Mouse (Mus musculus) intestine, embryonic 15.5 days (tissue): ENCODE measurements around the gene Unc119b. TPM values are rescaled to one million over a fixed set of nuclear protein-coding genes. Genes with fewer than 3 reads are reported as not detected.

Experiments
- polyA plus RNA-seq: library from polyadenylated mRNA; unstranded; fragments of >200 nt; fragmentation: Nextera tagmentation; extraction: Ambion mirVana; gene quantifications from 2 replicates; pipeline ENCODE4 v1.2.1, GENCODE M21; 2015

Unc119b gene
- polyA plus RNA-seq, 1 experiment from 2014 or later: 26.6 TPM

Other genes starting within 250 kb of the Unc119b start
- 5.5 and 8.0 TPM in 2 replicates for gene Oasl2, start 238.0 kb downstream of the Unc119b start, polyA plus RNA-seq
- gene Oasl1, start 211.7 kb downstream of the Unc119b start, polyA plus RNA-seq: 1.9 and 2.3 TPM in 2 replicates
- gene 2210016L21Rik, start 192.8 kb downstream of the Unc119b start, polyA plus RNA-seq: 51.3 and 62.7 TPM in 2 replicates
- 18.0 and 18.6 TPM in 2 replicates for gene Hnf1a, start 163.9 kb downstream of the Unc119b start, polyA plus RNA-seq
- gene Sppl3, start 123.8 kb downstream of the Unc119b start, polyA plus RNA-seq: 16.8 and 23.6 TPM in 2 replicates
- 24.9 and 30.2 TPM in 2 replicates for gene Gm10401, start 36.7 kb downstream of the Unc119b start, polyA plus RNA-seq
- gene Acads, start 15.6 kb downstream of the Unc119b start, polyA plus RNA-seq: 119 and 122 TPM in 2 replicates
- gene Mlec, start 23.2 kb upstream of the Unc119b start, polyA plus RNA-seq: 89.9 and 113 TPM in 2 replicates
- 1.5 and 2.3 TPM in 2 replicates for gene Cabp1, start 59.4 kb upstream of the Unc119b start, polyA plus RNA-seq
- gene Pop5, start 100.9 kb upstream of the Unc119b start, polyA plus RNA-seq: 126 and 128 TPM in 2 replicates
- 119 and 120 TPM in 2 replicates for gene Rnf10, start 137.9 kb upstream of the Unc119b start, polyA plus RNA-seq
- gene Coq5, start 144.7 kb upstream of the Unc119b start, polyA plus RNA-seq: 62.1 and 65.1 TPM in 2 replicates
- gene Dynll1, start 166.0 kb upstream of the Unc119b start, polyA plus RNA-seq: 1,297 TPM in 2 replicates
- 217 and 220 TPM in 2 replicates for gene Srsf9, start 192.2 kb upstream of the Unc119b start, polyA plus RNA-seq
- gene Gatc, start 206.2 kb upstream of the Unc119b start, polyA plus RNA-seq: 24.8 and 24.9 TPM in 2 replicates
- gene Triap1, start 206.2 kb upstream of the Unc119b start, polyA plus RNA-seq: 62.7 and 66.3 TPM in 2 replicates
- 1,187 and 1,356 TPM in 2 replicates for gene Cox6a1, start 214.0 kb upstream of the Unc119b start, polyA plus RNA-seq